Mouse (Mus musculus) CH12.LX (cell line): ENCODE results near the gene Gsap. TPM values are rescaled to one million over a fixed set of nuclear protein-coding genes. Genes with fewer than 3 reads are reported as not detected.

ENCODE experiments used
- DNase-seq: peaks from one replicate; pipeline ENCODE4 v3.0.0-alpha.2; 2013; ENCODE audit errors: extremely low read depth
- H3K27ac ChIP-seq: 2 replicates; pipeline ENCODE4 v1.5.1; 2012; ENCODE audit warnings: low read depth, mild to moderate bottlenecking, control low read depth, moderate library complexity; ENCODE audit not compliant: insufficient read depth
- H3K27me3 ChIP-seq: replicated peaks from 2 replicates; pipeline ENCODE3; 2012; ENCODE audit warnings: inconsistent platforms
- H3K36me3 ChIP-seq, 2 experiments: replicated peaks in 1 of 2; 2 replicates each; pipeline versions ENCODE3 to v1.6.1; 2012; ENCODE audit warnings: inconsistent platforms in 1 of 2, low read length in 1 of 2, mild to moderate bottlenecking in 1 of 2, mixed read lengths in 1 of 2, moderate library complexity in 1 of 2; ENCODE audit not compliant: control insufficient read depth in 1 of 2, insufficient read depth in 1 of 2
- H3K4me1 ChIP-seq, 2 experiments: 2 replicates each; pipeline ENCODE4 v1.6.1; 2012; ENCODE audit warnings: inconsistent platforms in 1 of 2, moderate library complexity in 1 of 2; ENCODE audit not compliant: insufficient read depth in 2 of 2, control insufficient read depth in 1 of 2
- H3K4me2 ChIP-seq: 2 replicates; pipeline ENCODE4 v1.6.1; 2012; ENCODE audit warnings: low read depth, mild to moderate bottlenecking, control low read depth; ENCODE audit not compliant: poor library complexity, insufficient read depth, severe bottlenecking
- H3K4me3 ChIP-seq, 3 experiments: fragments of 150-350 bp in 1 of 3; sonication (generic) in 1 of 3; replicated peaks in 1 of 3; 2 replicates each; pipeline versions ENCODE3 to v1.5.1; 2011 to 2012; ENCODE audit warnings: low read depth in 2 of 3, low read length in 2 of 3, mild to moderate bottlenecking in 2 of 3, moderate library complexity in 2 of 3, control low read depth in 1 of 3, improper control_type of control experiment in 1 of 3, inconsistent platforms in 1 of 3, mixed read lengths in 1 of 3; ENCODE audit not compliant: poor library complexity in 1 of 3
- H3K79me2 ChIP-seq: replicated peaks from 2 replicates; pipeline ENCODE4 v1.6.1; 2012; ENCODE audit warnings: mild to moderate bottlenecking, moderate library complexity; ENCODE audit not compliant: control insufficient read depth, poor library complexity, insufficient read depth, severe bottlenecking; ENCODE audit errors: extremely low read depth
- H3K9ac ChIP-seq: 2 replicates; pipeline ENCODE4 v1.6.1; 2012; ENCODE audit warnings: low read depth, mild to moderate bottlenecking, control low read depth, moderate library complexity; ENCODE audit not compliant: insufficient read depth
- H3K9me3 ChIP-seq: replicated peaks from 2 replicates; pipeline ENCODE3; 2012; ENCODE audit warnings: low read length, inconsistent platforms, mixed read lengths
- E2F4 ChIP-seq: IDR thresholded peaks from 2 replicates; pipeline ENCODE4 v1.6.1; 2011; ENCODE audit warnings: low read depth, low read length, improper control_type of control experiment; ENCODE audit not compliant: insufficient replicate concordance
- PAX5 ChIP-seq: IDR thresholded peaks from 2 replicates; pipeline ENCODE4 v1.6.1; 2012; ENCODE audit warnings: low read length, inconsistent platforms, mixed read lengths
- dilution Hi-C: fragments of 300-500 bp; cut with MboI; formaldehyde crosslinking; loops from 2 replicates; pipeline ENCODE4 v1.14.3; 2020; ENCODE audit warnings: low sequenced_read_pairs; ENCODE audit not compliant: extremely low pct_unique_long_range_greater_than_20kb, extremely low pct_ligation_motif_present
- in situ Hi-C: fragments of 300-500 bp; cut with MboI; formaldehyde crosslinking; loops from 3 replicates; pipeline ENCODE4 v1.14.3; 2019; ENCODE audit warnings: low sequenced_read_pairs, low pct_ligation_motif_present, low pct_unique_long_range_greater_than_20kb, mixed read lengths
- polyA plus RNA-seq: library from polyadenylated mRNA; unstranded; fragments of >175 nt; gene quantifications from 2 replicates; pipeline ENCODE4 v1.2.1, GENCODE M21; 2012; ENCODE audit warnings: low read depth; ENCODE audit not compliant: insufficient read length
- total RNA-seq, 2 experiments: library from RNA; depleted of rRNA; stranded (reverse); fragments of 300-350 nt in 1 of 2; fragments of >200 nt in 1 of 2; gene quantifications; 2 replicates each; pipeline ENCODE4 v1.2.3; 2012 to 2014

The Gsap gene
- total and polyA plus RNA-seq, 3 experiments: 1.7 to 3.8 (median 2.2) TPM

GRCm38 (mm10) chr5:21363343-21363742 lies 177.3 kb downstream of the Gsap start:
- H3K36me3 ChIP-seq: no peaks in the 10 kb centered on the region
- peaks cover 0 to 16% of the 10 kb centered on the region in 2 experiments; a peak in 2 of 4 replicates for H3K4me1 ChIP-seq
- H3K4me3 ChIP-seq: no peak overlapping the region
- TF ChIP-seq PAX5 (no peak), E2F4 (no peak)
- peaks cover 3% of the 10 kb centered on the region for H3K9me3 ChIP-seq
- dilution Hi-C loops (no loop called here), in situ Hi-C loops (no loop called here)
- no peak overlapping the region for H3K27ac ChIP-seq
- no peak overlapping the region for H3K9ac ChIP-seq
- no peaks in the 10 kb centered on the region for H3K27me3 ChIP-seq
- H3K4me2 ChIP-seq: no peak overlapping the region
- DNase-seq: no peak
- H3K79me2 ChIP-seq: no peaks in the 10 kb centered on the region; the same call in 1 of the 2 replicates

Other genes with a start within 250 kb of the Gsap start
- gene Rsbn1l, start 229.9 kb upstream of the Gsap start, total RNA-seq (2012; rRNA removed): 8.1 and 8.3 TPM in 2 replicates
- gene Rsbn1l, start 229.9 kb upstream of the Gsap start, total RNA-seq (2014; rRNA removed): 17.0 TPM in 2 replicates
- gene Rsbn1l, start 229.9 kb upstream of the Gsap start, polyA plus RNA-seq: 20.2 and 22.3 TPM in 2 replicates
- gene Ptpn12, start 130.3 kb upstream of the Gsap start, total RNA-seq (2012; rRNA removed): 3.2 and 4.1 TPM in 2 replicates
- 15.9 and 16.5 TPM in 2 replicates for gene Ptpn12, start 130.3 kb upstream of the Gsap start, total RNA-seq (2014; rRNA removed)
- 12.7 and 14.4 TPM in 2 replicates for gene Ptpn12, start 130.3 kb upstream of the Gsap start, polyA plus RNA-seq
- 7.9 and 10.4 TPM in 2 replicates for gene Fgl2, start 186.4 kb downstream of the Gsap start, total RNA-seq (2012; rRNA removed)
- gene Fgl2, start 186.4 kb downstream of the Gsap start, total RNA-seq (2014; rRNA removed): 0.59 and 0.61 TPM in 2 replicates
- 0.41 and 0.48 TPM in 2 replicates for gene Fgl2, start 186.4 kb downstream of the Gsap start, polyA plus RNA-seq
- gene Ccdc146, start 238.4 kb downstream of the Gsap start, total RNA-seq (2012; rRNA removed): not detected in 2 replicates
- 0.17 and 0.27 TPM in 2 replicates for gene Ccdc146, start 238.4 kb downstream of the Gsap start, total RNA-seq (2014; rRNA removed)
- gene Ccdc146, start 238.4 kb downstream of the Gsap start, polyA plus RNA-seq: 0.21 and 0.57 TPM in 2 replicates
- gene Fam185a, start 238.7 kb downstream of the Gsap start, total RNA-seq (2012; rRNA removed): 16.0 and 16.1 TPM in 2 replicates
- gene Fam185a, start 238.7 kb downstream of the Gsap start, total RNA-seq (2014; rRNA removed): 30.6 and 32.1 TPM in 2 replicates
- gene Fam185a, start 238.7 kb downstream of the Gsap start, polyA plus RNA-seq: 12.5 and 13.4 TPM in 2 replicates